Mouse (Mus musculus) natural killer cell, adult 2 months (primary cell): ENCODE measurements around the gene Slc39a3.

ENCODE experiments used
- DNase-seq, 2 experiments: peaks; one replicate each; pipeline ENCODE4 v3.0.0; 2022; ENCODE audit warnings: low spot score in 2 of 2

Slc39a3 gene

DNA sequence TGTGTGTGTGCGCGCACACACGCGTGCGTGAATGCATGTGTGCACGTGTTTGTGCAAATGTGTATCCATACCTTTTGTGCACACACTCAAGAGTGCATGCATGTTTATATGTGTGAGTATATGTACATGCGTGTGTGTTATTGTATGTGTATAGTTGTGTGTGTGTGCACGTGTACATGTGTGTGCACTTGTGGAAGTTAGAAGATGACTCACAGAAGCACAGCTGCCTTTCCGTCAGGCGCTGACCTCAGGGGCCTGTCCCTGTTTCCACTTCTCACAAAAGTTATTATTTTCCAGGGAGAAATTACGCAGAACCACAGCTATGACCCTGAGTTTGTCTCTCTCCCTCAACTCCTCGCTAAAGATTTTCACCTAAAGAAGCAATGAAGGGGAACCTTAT, 53.0 kb downstream of the Slc39a3 start:
- DNase-seq: no peak

DNA sequence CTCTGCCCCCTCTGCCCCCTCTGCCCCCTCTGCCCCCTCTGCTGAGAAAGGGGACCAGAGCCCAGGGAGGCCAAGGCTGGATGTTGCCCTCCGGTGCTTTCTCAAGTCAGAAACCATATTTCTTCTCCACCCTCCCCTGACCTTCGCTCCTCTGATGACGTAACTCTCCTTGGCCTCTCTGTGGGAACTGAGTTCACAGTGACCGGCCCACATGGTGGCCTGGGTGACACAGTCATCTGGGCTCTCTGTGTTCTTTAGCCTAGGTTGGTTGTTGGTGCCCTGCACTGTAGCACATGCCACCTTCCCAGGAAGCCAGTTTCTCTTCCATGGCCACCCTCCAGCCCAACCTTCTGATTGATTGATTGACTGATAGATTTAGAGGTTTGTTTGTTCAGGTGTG, 54.8 kb downstream of the Slc39a3 start:
- no peak for DNase-seq

DNA sequence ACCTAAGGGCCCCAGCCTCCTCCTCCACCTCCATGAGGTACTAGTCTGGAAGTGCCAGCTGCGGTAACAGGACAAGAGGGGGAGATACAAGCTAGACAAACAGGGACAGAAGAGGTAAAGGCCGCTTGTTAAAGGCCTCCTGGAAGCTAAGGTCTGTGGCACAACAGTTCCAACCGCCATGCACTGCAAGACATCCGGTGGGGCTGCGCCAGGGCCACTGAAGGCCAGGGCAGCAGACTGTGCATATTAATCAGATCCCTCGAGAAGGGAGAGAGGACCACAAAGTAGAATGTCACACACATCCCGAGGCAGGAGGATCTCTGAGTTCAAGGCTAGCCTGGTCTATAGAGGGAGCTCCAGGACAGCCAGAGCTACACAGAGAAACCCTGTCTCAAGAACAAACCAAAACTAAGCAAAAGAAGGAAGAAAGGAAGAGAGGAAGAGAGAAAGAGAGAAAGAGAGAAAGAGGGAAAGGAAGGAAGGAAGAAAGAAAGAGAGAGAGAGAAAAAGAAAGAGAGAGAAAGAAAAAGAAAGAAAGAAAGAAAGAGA, 55.6 kb downstream of the Slc39a3 start:
- no peak for DNase-seq
